Mouse (Mus musculus) CH12.LX (cell line): ENCODE results near the gene Syn3. TPM values are rescaled to one million over a fixed set of nuclear protein-coding genes. Genes with fewer than 3 reads are reported as not detected.
A peak's percentile ranks its signal among the peaks of the same experiment; 100 is the strongest.

Experiments
- DNase-seq: peaks from one replicate; pipeline ENCODE4 v3.0.0-alpha.2; 2013; ENCODE audit errors: extremely low read depth
- H3K27ac ChIP-seq: 2 replicates; pipeline ENCODE4 v1.5.1; 2012; ENCODE audit warnings: low read depth, mild to moderate bottlenecking, control low read depth, moderate library complexity; ENCODE audit not compliant: insufficient read depth
- H3K27me3 ChIP-seq: replicated peaks from 2 replicates; pipeline ENCODE3; 2012; ENCODE audit warnings: inconsistent platforms
- H3K36me3 ChIP-seq, 2 experiments: replicated peaks in 1 of 2; 2 replicates each; pipeline versions ENCODE3 to v1.6.1; 2012; ENCODE audit warnings: inconsistent platforms in 1 of 2, low read length in 1 of 2, mild to moderate bottlenecking in 1 of 2, mixed read lengths in 1 of 2, moderate library complexity in 1 of 2; ENCODE audit not compliant: control insufficient read depth in 1 of 2, insufficient read depth in 1 of 2
- H3K4me1 ChIP-seq, 2 experiments: 2 replicates each; pipeline ENCODE4 v1.6.1; 2012; ENCODE audit warnings: inconsistent platforms in 1 of 2, moderate library complexity in 1 of 2; ENCODE audit not compliant: insufficient read depth in 2 of 2, control insufficient read depth in 1 of 2
- H3K4me2 ChIP-seq: 2 replicates; pipeline ENCODE4 v1.6.1; 2012; ENCODE audit warnings: low read depth, mild to moderate bottlenecking, control low read depth; ENCODE audit not compliant: poor library complexity, insufficient read depth, severe bottlenecking
- H3K4me3 ChIP-seq, 3 experiments: fragments of 150-350 bp in 1 of 3; sonication (generic) in 1 of 3; replicated peaks in 1 of 3; 2 replicates each; pipeline versions ENCODE3 to v1.5.1; 2011 to 2012; ENCODE audit warnings: low read depth in 2 of 3, low read length in 2 of 3, mild to moderate bottlenecking in 2 of 3, moderate library complexity in 2 of 3, control low read depth in 1 of 3, improper control_type of control experiment in 1 of 3, inconsistent platforms in 1 of 3, mixed read lengths in 1 of 3; ENCODE audit not compliant: poor library complexity in 1 of 3
- H3K79me2 ChIP-seq: replicated peaks from 2 replicates; pipeline ENCODE4 v1.6.1; 2012; ENCODE audit warnings: mild to moderate bottlenecking, moderate library complexity; ENCODE audit not compliant: control insufficient read depth, poor library complexity, insufficient read depth, severe bottlenecking; ENCODE audit errors: extremely low read depth
- H3K9ac ChIP-seq: 2 replicates; pipeline ENCODE4 v1.6.1; 2012; ENCODE audit warnings: low read depth, mild to moderate bottlenecking, control low read depth, moderate library complexity; ENCODE audit not compliant: insufficient read depth
- H3K9me3 ChIP-seq: replicated peaks from 2 replicates; pipeline ENCODE3; 2012; ENCODE audit warnings: low read length, inconsistent platforms, mixed read lengths
- CHD1 ChIP-seq: IDR thresholded peaks from 2 replicates; pipeline ENCODE4 v1.6.1; 2012; ENCODE audit warnings: low read depth, low read length, improper control_type of control experiment, inconsistent platforms
- CHD2 ChIP-seq: IDR thresholded peaks from 2 replicates; pipeline ENCODE4 v1.6.1; 2011; ENCODE audit warnings: low read length, improper control_type of control experiment
- CTCF ChIP-seq, 2 experiments: IDR thresholded peaks in 1 of 2; conservative IDR thresholded peaks in 1 of 2; 2 replicates each; pipeline ENCODE4 v1.5.1; 2011 to 2012; ENCODE audit warnings: low read depth in 2 of 2, low read length in 2 of 2, improper control_type of control experiment in 1 of 2, inconsistent platforms in 1 of 2, mild to moderate bottlenecking in 1 of 2, moderate library complexity in 1 of 2
- EP300 ChIP-seq: IDR thresholded peaks from 2 replicates; pipeline ENCODE4 v1.6.1; 2011; ENCODE audit warnings: low read length, improper control_type of control experiment
- HCFC1 ChIP-seq: IDR thresholded peaks from 2 replicates; pipeline ENCODE4 v1.6.1; 2012; ENCODE audit warnings: low read depth, mild to moderate bottlenecking, inconsistent platforms, low read length, improper control_type of control experiment
- KAT2A ChIP-seq: IDR thresholded peaks from 2 replicates; pipeline ENCODE4 v1.6.1; 2012; ENCODE audit warnings: low read length, improper control_type of control experiment, inconsistent platforms; ENCODE audit not compliant: insufficient replicate concordance
- MAFK ChIP-seq: IDR thresholded peaks from 2 replicates; pipeline ENCODE4 v1.6.1; 2011; ENCODE audit warnings: low read length, improper control_type of control experiment; ENCODE audit not compliant: insufficient replicate concordance
- MAZ ChIP-seq: IDR thresholded peaks from 2 replicates; pipeline ENCODE4 v1.6.1; 2012; ENCODE audit warnings: low read depth, mild to moderate bottlenecking, inconsistent platforms, low read length, improper control_type of control experiment, moderate library complexity
- NELFE ChIP-seq: IDR thresholded peaks from 2 replicates; pipeline ENCODE4 v1.6.1; 2011; ENCODE audit warnings: low read depth, low read length, improper control_type of control experiment
- NRF1 ChIP-seq: IDR thresholded peaks from 2 replicates; pipeline ENCODE4 v1.6.1; 2014; ENCODE audit warnings: low read depth, mild to moderate bottlenecking, inconsistent platforms, low read length, improper control_type of control experiment, moderate library complexity
- PAX5 ChIP-seq: IDR thresholded peaks from 2 replicates; pipeline ENCODE4 v1.6.1; 2012; ENCODE audit warnings: low read length, inconsistent platforms, mixed read lengths
- POLR2A ChIP-seq: IDR thresholded peaks from 2 replicates; pipeline ENCODE4 v1.6.1; 2011; ENCODE audit warnings: low read depth, mild to moderate bottlenecking, improper control_type of control experiment, low read length
- RAD21 ChIP-seq: IDR thresholded peaks from 2 replicates; pipeline ENCODE4 v1.6.1; 2011; ENCODE audit warnings: low read depth, mild to moderate bottlenecking, low read length, improper control_type of control experiment, moderate library complexity
- SMC3 ChIP-seq: IDR thresholded peaks from 2 replicates; pipeline ENCODE4 v1.6.1; 2011; ENCODE audit warnings: low read depth, low read length, improper control_type of control experiment
- TBP ChIP-seq: conservative IDR thresholded peaks from 2 replicates; pipeline ENCODE4 v1.6.1; 2011; ENCODE audit warnings: low read depth, low read length, improper control_type of control experiment
- UBTF ChIP-seq: IDR thresholded peaks from 2 replicates; pipeline ENCODE4 v1.6.1; 2012; ENCODE audit warnings: low read depth, mild to moderate bottlenecking, inconsistent platforms, low read length, improper control_type of control experiment, moderate library complexity
- USF2 ChIP-seq: conservative IDR thresholded peaks from 2 replicates; pipeline ENCODE4 v1.6.1; 2011; ENCODE audit warnings: low read depth, low read length, improper control_type of control experiment
- ZC3H11A ChIP-seq: IDR thresholded peaks from 2 replicates; pipeline ENCODE4 v1.6.1; 2012; ENCODE audit warnings: low read depth, mild to moderate bottlenecking, inconsistent platforms, low read length, improper control_type of control experiment
- ZMIZ1 ChIP-seq: IDR thresholded peaks from 2 replicates; pipeline ENCODE4 v1.6.1; 2012; ENCODE audit warnings: low read depth, mild to moderate bottlenecking, inconsistent platforms, low read length, improper control_type of control experiment
- ZNF384 ChIP-seq: IDR thresholded peaks from 2 replicates; pipeline ENCODE4 v1.6.1; 2012; ENCODE audit warnings: low read depth, low read length, improper control_type of control experiment, inconsistent platforms
- dilution Hi-C: fragments of 300-500 bp; cut with MboI; formaldehyde crosslinking; loops from 2 replicates; pipeline ENCODE4 v1.14.3; 2020; ENCODE audit warnings: low sequenced_read_pairs; ENCODE audit not compliant: extremely low pct_unique_long_range_greater_than_20kb, extremely low pct_ligation_motif_present
- in situ Hi-C: fragments of 300-500 bp; cut with MboI; formaldehyde crosslinking; loops from 3 replicates; pipeline ENCODE4 v1.14.3; 2019; ENCODE audit warnings: low sequenced_read_pairs, low pct_ligation_motif_present, low pct_unique_long_range_greater_than_20kb, mixed read lengths
- polyA plus RNA-seq: library from polyadenylated mRNA; unstranded; fragments of >175 nt; gene quantifications from 2 replicates; pipeline ENCODE4 v1.2.1, GENCODE M21; 2012; ENCODE audit warnings: low read depth; ENCODE audit not compliant: insufficient read length
- total RNA-seq, 2 experiments: library from RNA; depleted of rRNA; stranded (reverse); fragments of 300-350 nt in 1 of 2; fragments of >200 nt in 1 of 2; gene quantifications; 2 replicates each; pipeline ENCODE4 v1.2.3; 2012 to 2014

The Syn3 gene
- total and polyA plus RNA-seq, 3 experiments, result 2.8 to 8.9 (median 5.6) TPM

DNA sequence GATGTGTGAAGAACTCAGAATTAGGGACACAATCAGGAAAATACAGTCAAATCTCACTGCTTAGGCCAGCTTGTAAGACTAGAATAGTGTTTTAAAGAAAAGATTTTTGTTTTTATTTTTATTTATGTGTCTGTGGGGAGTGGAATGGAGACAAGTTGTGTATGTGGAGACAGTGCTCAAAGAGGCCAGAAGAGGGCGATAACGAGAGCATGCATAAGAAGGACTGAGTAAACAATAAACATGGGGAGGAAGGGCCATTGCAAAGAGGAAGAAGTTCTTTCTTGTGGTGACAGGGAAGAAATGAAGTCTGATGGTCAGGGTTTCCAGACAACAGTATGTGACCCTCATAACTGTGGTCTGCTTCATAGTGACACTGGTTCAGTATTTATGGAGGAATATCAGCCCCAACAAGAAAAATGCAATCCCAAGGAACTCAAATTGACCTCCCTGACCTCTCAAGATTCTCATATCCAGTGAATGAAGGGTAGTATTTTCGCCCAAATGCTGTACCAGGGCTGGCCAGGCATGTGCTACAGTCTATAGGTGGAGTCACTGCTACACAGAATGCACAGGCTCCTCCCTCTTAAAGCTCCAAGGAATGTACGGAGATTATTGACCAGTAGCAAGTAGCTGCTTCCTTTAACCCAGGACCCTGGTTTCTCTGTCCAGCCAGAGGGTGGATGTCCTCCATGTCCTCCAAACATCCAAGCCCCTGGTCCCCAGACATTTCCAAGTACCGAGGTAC, 141.7 kb downstream of the Syn3 start:
- peak; percentile 43 for DNase-seq
- dilution Hi-C loops (no loop called here), in situ Hi-C loops (no loop called here)
- peaks cover 0 to 1% of the 10 kb centered on the region in 2 experiments; a peak in 2 of 4 replicates for H3K4me1 ChIP-seq
- H3K9me3 ChIP-seq, result no peaks in the 10 kb centered on the region
- no peaks in the 10 kb centered on the region for H3K27me3 ChIP-seq
- H3K4me3 ChIP-seq, result no peak overlapping the region
- no peak overlapping the region for H3K4me2 ChIP-seq
- H3K9ac ChIP-seq, result no peak overlapping the region
- H3K27ac ChIP-seq, result no peak overlapping the region
- TF ChIP-seq CTCF (conservative IDR thresholded peaks at IDR 0.05 in 1 of 2, IDR thresholded peaks at IDR 0.05 in 1 of 2; ENCODE audit: low read depth in 2 of 2, low read length in 2 of 2), result peak; percentile 49 to 63
- TF ChIP-seq RAD21, result peak; percentile 24
- peak; percentile 57 for TF ChIP-seq SMC3
- no peak for TF ChIP-seq KAT2A
- H3K36me3 ChIP-seq, result peaks cover 2 to 33% of the 10 kb centered on the region in 2 experiments
- H3K79me2 ChIP-seq, result no peaks in the 10 kb centered on the region

DNA sequence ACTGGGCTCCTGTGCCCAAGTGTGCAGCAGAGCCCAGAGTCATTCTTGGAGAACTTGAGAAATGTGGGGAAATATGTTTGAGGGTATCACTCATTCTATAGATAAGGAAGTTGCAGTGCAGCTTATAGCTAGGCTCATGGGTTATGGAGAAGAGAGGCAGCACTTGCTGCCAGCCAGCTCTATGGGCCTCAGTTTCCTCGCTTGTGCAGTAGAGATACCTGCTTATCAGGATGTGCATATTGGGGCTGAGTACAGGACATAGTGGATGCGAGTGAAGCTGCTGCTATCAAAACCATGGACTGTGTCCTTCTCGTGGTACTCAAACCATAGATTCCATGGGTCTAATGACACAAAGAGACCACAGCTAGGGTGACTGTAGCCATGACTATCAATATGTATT, 146.2 kb downstream of the Syn3 start:
- DNase-seq, result no peak
- H3K4me3 ChIP-seq, result no peak overlapping the region
- no peaks in the 10 kb centered on the region for H3K9me3 ChIP-seq
- peaks cover 2 to 51% of the 10 kb centered on the region in 2 experiments for H3K36me3 ChIP-seq
- H3K9ac ChIP-seq, result no peak overlapping the region
- dilution Hi-C loops, result no loop called here
- TF ChIP-seq CTCF (conservative IDR thresholded peaks at IDR 0.05 in 1 of 2, IDR thresholded peaks at IDR 0.05 in 1 of 2; ENCODE audit: low read depth in 2 of 2, low read length in 2 of 2) (no peak), HCFC1 (no peak), CHD2 (no peak), PAX5 (no peak), EP300 (no peak), NELFE (no peak), POLR2A (no peak), ZNF384 (no peak)
- no peaks in the 10 kb centered on the region for H3K27me3 ChIP-seq
- H3K4me2 ChIP-seq, result no peak overlapping the region
- no peaks in the 10 kb centered on the region for H3K79me2 ChIP-seq
- in situ Hi-C loops, result no loop called here
- H3K4me1 ChIP-seq, result no peaks in the 10 kb centered on the region
- H3K27ac ChIP-seq, result no peak overlapping the region

DNA sequence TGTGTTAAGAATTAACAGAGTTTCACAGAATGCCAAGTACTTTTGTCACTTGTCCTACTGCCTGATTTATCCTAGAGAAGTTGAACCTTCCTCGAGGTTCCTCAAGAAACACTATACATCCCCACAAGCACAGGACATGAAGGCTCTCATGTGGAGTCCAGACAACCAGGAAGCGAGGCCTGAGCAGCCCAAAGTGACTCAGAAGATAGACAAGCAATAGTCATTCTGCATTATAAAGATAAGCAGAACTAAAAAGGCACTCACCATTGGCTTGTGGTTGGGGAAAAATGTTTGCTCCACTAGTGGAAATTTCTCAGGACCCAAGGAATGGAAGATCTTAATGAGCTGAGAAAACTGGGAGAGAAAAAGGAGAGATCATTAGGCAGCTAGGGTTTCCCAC, 147.4 kb downstream of the Syn3 start:
- TF ChIP-seq PAX5, result no peak
- no peak for TF ChIP-seq ZMIZ1
- no peak for TF ChIP-seq CHD1
- TF ChIP-seq MAFK, result no peak
- no peak for TF ChIP-seq NRF1
- no peak for TF ChIP-seq MAZ
- no peak for TF ChIP-seq USF2
- TF ChIP-seq UBTF, result no peak
- no peak for TF ChIP-seq TBP
- no peak for TF ChIP-seq ZC3H11A
- no peak for TF ChIP-seq SMC3
- TF ChIP-seq POLR2A, result no peak
- TF ChIP-seq, all 38 proteins: peak for 0
- no peak overlapping the region for H3K27ac ChIP-seq
- DNase-seq, result no peak
- dilution Hi-C loops (no loop called here), in situ Hi-C loops (no loop called here)
- H3K9me3 ChIP-seq, result no peaks in the 10 kb centered on the region
- no peak overlapping the region for H3K4me3 ChIP-seq
- H3K79me2 ChIP-seq, result no peaks in the 10 kb centered on the region
- H3K4me2 ChIP-seq, result no peak overlapping the region
- H3K4me1 ChIP-seq, result no peaks in the 10 kb centered on the region
- peaks cover 2 to 48% of the 10 kb centered on the region in 2 experiments for H3K36me3 ChIP-seq
- H3K9ac ChIP-seq, result no peak overlapping the region
- no peaks in the 10 kb centered on the region for H3K27me3 ChIP-seq
